8 mouse cellular contexts compared by ENCODE assay signal in the genomic region with DNA sequence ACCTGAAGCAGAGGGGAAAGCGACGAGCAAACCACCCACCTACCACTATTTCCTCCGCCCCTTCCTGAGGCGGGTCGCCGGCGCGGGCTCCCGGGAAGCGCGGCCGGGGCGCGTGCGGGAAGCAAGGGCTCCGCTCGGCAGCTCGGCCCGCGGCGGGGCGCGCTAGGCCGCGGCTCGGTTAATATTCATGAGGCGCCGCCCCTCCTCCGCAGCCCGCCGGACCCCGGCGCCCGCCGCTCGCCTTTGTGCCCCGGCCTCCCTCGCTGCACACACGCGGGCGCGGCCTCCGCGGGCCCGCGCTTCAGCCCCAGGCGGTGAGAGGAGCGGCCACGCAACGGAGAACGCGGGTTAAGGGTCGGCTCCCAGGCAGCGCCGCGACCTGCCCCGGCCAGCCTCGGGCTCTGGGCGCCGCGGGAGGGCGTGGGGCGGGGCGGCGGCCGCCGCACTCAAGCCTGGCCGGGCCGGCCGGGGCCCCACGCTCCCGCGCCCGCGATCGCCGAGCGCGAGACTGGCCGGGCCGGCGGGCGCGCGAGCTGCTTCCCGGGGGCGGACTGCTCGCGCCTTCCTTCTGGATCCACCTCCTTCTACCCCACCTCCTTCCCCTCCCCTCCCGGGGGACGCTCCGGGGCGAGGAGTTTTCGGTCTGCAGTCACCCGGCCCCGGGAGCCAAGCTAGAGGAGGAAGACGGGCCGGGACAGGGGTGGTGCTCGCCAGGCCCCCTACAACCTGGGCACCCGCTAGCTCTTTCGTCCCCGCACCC. TPM values are rescaled to one million over a fixed set of nuclear protein-coding genes. Genes with fewer than 3 reads are reported as not detected.
DNase-seq lines count a peak whose midpoint lies in the region; ATAC-seq and TF ChIP-seq lines count a peak whose summit lies in the region.

A gene (minus strand): TSS at position 441 of the 760 bp plus-strand sequence.

- H3K27ac ChIP-seq in forebrain, embryonic 10.5 days = peak within 1 kb of the TSS; percentile 100
- peak within 1 kb of the TSS; percentile 99 for H3K27ac ChIP-seq in heart, embryonic 13.5 days (replicated peaks)
- H3K27ac ChIP-seq in kidney, postnatal 0 days = peak within 1 kb of the TSS; percentile 97
- peak within 1 kb of the TSS; percentile 99 for H3K27ac ChIP-seq in liver, embryonic 12.5 days
- peak within 1 kb of the TSS; percentile 99 for H3K27ac ChIP-seq in stomach, embryonic 14.5 days (ENCODE audit: low read length)

- H3K4me3 ChIP-seq in forebrain, embryonic 10.5 days = peak within 1 kb of the TSS; percentile 95
- H3K4me3 ChIP-seq in heart, embryonic 13.5 days = peak within 1 kb of the TSS; percentile 95
- H3K4me3 ChIP-seq in kidney, postnatal 0 days (replicated peaks; ENCODE audit: low read depth, low read length) = peak within 1 kb of the TSS; percentile 93
- H3K4me3 ChIP-seq in liver, embryonic 12.5 days = peak within 1 kb of the TSS; percentile 88
- H3K4me3 ChIP-seq in stomach, embryonic 14.5 days (ENCODE audit: low read depth, low read length) = peak within 1 kb of the TSS; percentile 87

- ATAC-seq in heart, embryonic 13.5 days (ENCODE audit: extremely low read depth, insufficient number of reproducible peaks, low FRiP score, low TSS enrichment) = peak; percentile 37
- peak; percentile 68 for ATAC-seq in kidney, postnatal 0 days (replicated peaks; ENCODE audit: low FRiP score, low read depth)
- peak; percentile 48 for ATAC-seq in liver, embryonic 12.5 days
- ATAC-seq in stomach, embryonic 14.5 days (ENCODE audit: insufficient number of reproducible peaks, insufficient read depth, low FRiP score, low read depth) = peak; percentile 76

- peak within 1 kb of the TSS; percentile 94 for H3K4me2 ChIP-seq in heart, embryonic 13.5 days
- peak within 1 kb of the TSS; percentile 74 for H3K4me2 ChIP-seq in kidney, postnatal 0 days (ENCODE audit: low read length)
- H3K4me2 ChIP-seq in liver, embryonic 12.5 days = peak within 1 kb of the TSS; percentile 78
- peak within 1 kb of the TSS; percentile 86 for H3K4me2 ChIP-seq in stomach, embryonic 14.5 days (replicated peaks; ENCODE audit: low read depth, low read length)

- no peaks in the 10 kb centered on the region for H3K9me3 ChIP-seq in forebrain, embryonic 10.5 days
- no peaks in the 10 kb centered on the region for H3K9me3 ChIP-seq in heart, embryonic 13.5 days
- no peaks in the 10 kb centered on the region for H3K9me3 ChIP-seq in kidney, postnatal 0 days (replicated peaks; ENCODE audit: low read length)
- no peaks in the 10 kb centered on the region for H3K9me3 ChIP-seq in liver, embryonic 12.5 days (replicated peaks)
- H3K9me3 ChIP-seq in stomach, embryonic 14.5 days (ENCODE audit: control insufficient read depth, low read depth, low read length) = no peaks in the 10 kb centered on the region

- peak; percentile 59 for DNase-seq in CD4-positive helper T cell, adult 2 months (ENCODE audit: low read depth, low spot score)
- peak; percentile 88 for DNase-seq in brain, adult 2 months (ENCODE audit: low read depth, low spot score)
- DNase-seq in forebrain, embryonic 10.5 days (ENCODE audit: extremely low spot score, low spot score) = peak; percentile 67
- peak; percentile 81 for DNase-seq in kidney, postnatal 0 days (ENCODE audit: low spot score)
- DNase-seq in naive thymus-derived CD4-positive, alpha-beta T cell, adult 2 months (ENCODE audit: low read depth) = peak; percentile 47

- WGBS in forebrain, embryonic 10.5 days = under 1% methylated on average over 96 of the region's 102 CpGs
- under 1% methylated on average over 95 of the region's 102 CpGs for WGBS in heart, embryonic 13.5 days
- WGBS in kidney, postnatal 0 days = under 1% methylated on average over 80 of the region's 102 CpGs
- under 1% methylated on average over 97 of the region's 102 CpGs for WGBS in liver, embryonic 12.5 days (ENCODE audit: insufficient replicate concordance)
- WGBS in stomach, embryonic 14.5 days = under 1% methylated on average over 85 of the region's 102 CpGs

- H3K27me3 ChIP-seq in forebrain, embryonic 10.5 days (ENCODE audit: poor library complexity, severe bottlenecking) = no peaks in the 10 kb centered on the region
- no peaks in the 10 kb centered on the region for H3K27me3 ChIP-seq in heart, embryonic 13.5 days (replicated peaks)
- no peaks in the 10 kb centered on the region for H3K27me3 ChIP-seq in kidney, postnatal 0 days (ENCODE audit: insufficient read depth, low read length)
- H3K27me3 ChIP-seq in liver, embryonic 12.5 days (replicated peaks) = no peaks in the 10 kb centered on the region
- no peaks in the 10 kb centered on the region for H3K27me3 ChIP-seq in stomach, embryonic 14.5 days (ENCODE audit: control insufficient read depth, insufficient read depth, low read length)

- peaks cover 47% of the 10 kb centered on the region for H3K4me1 ChIP-seq in forebrain, embryonic 10.5 days
- H3K4me1 ChIP-seq in heart, embryonic 13.5 days = peaks cover 44% of the 10 kb centered on the region
- H3K4me1 ChIP-seq in kidney, postnatal 0 days (replicated peaks; ENCODE audit: insufficient read depth, low read length) = peaks cover 6% of the 10 kb centered on the region
- H3K4me1 ChIP-seq in liver, embryonic 12.5 days = peaks cover 45% of the 10 kb centered on the region
- H3K4me1 ChIP-seq in stomach, embryonic 14.5 days (ENCODE audit: control insufficient read depth, insufficient read depth, low read length) = peaks cover 17% of the 10 kb centered on the region

- no peaks in the 10 kb centered on the region for H3K36me3 ChIP-seq in forebrain, embryonic 10.5 days (replicated peaks)
- H3K36me3 ChIP-seq in heart, embryonic 13.5 days = no peaks in the 10 kb centered on the region
- H3K36me3 ChIP-seq in kidney, postnatal 0 days (ENCODE audit: insufficient read depth, low read length) = no peaks in the 10 kb centered on the region
- no peaks in the 10 kb centered on the region for H3K36me3 ChIP-seq in liver, embryonic 12.5 days
- H3K36me3 ChIP-seq in stomach, embryonic 14.5 days (ENCODE audit: control insufficient read depth, insufficient read depth, low read length) = no peaks in the 10 kb centered on the region

- no peak for TF ChIP-seq CTCF in kidney, postnatal 0 days (IDR thresholded peaks at IDR 0.05; ENCODE audit: low read depth)

- peak within 1 kb of the TSS; percentile 99 for H3K9ac ChIP-seq in heart, embryonic 13.5 days
- H3K9ac ChIP-seq in kidney, postnatal 0 days (ENCODE audit: low read depth, low read length) = peak within 1 kb of the TSS; percentile 95
- H3K9ac ChIP-seq in liver, embryonic 12.5 days = peak within 1 kb of the TSS; percentile 99
- H3K9ac ChIP-seq in stomach, embryonic 14.5 days (replicated peaks; ENCODE audit: low read depth, low read length) = peak within 1 kb of the TSS; percentile 89

RNA-seq across cellular contexts. Expression of the gene that starts here (rescaled TPM):
- 24.3 and 27.9 TPM in 2 replicates for polyA plus RNA-seq in forebrain, embryonic 10.5 days (2016; fragmentation: Nextera tagmentation; extraction: Ambion mirVana)
- 11.7 and 11.8 TPM in 2 replicates for polyA plus RNA-seq in heart, embryonic 13.5 days (2015; fragmentation: Nextera tagmentation; extraction: Ambion mirVana)
- 8.3 and 9.6 TPM in 2 replicates for polyA plus RNA-seq in kidney, postnatal 0 days (2015; fragmentation: Nextera tagmentation; extraction: Ambion mirVana)
- polyA plus RNA-seq in liver, embryonic 12.5 days (2016; fragmentation: Nextera tagmentation; extraction: Ambion mirVana) = 10.9 and 12.4 TPM in 2 replicates
- polyA plus RNA-seq in stomach, embryonic 14.5 days (2014; fragmentation: Nextera tagmentation; extraction: Ambion mirVana) = 17.2 and 19.2 TPM in 2 replicates

Comparison
In these comparisons a context has a peak if more than half of its experiments do, and no peak if none do; other contexts are left out.
1. Peak in every context shown above with its lines: DNase-seq, ATAC-seq, H3K4me3 ChIP-seq and H3K27ac ChIP-seq.